Mouse (Mus musculus) myocyte (in vitro differentiated cells): ENCODE results near the gene Epb41l2.

Experiments used
- E2F4 ChIP-seq: IDR thresholded peaks from one replicate; pipeline ENCODE4 v1.6.1; 2011; ENCODE audit warnings: mild to moderate bottlenecking, control low read depth, moderate library complexity; ENCODE audit not compliant: insufficient read depth
- MAX ChIP-seq: IDR thresholded peaks from one replicate; pipeline ENCODE4 v1.6.1; 2011; ENCODE audit warnings: low read depth, mild to moderate bottlenecking, control low read depth
- POLR2AphosphoS2 ChIP-seq: IDR thresholded peaks from one replicate; pipeline ENCODE4 v1.6.1; 2011; ENCODE audit warnings: low read depth, control low read depth; ENCODE audit not compliant: insufficient read length
- TCF12 ChIP-seq: IDR thresholded peaks from one replicate; pipeline ENCODE4 v1.6.1; 2011; ENCODE audit warnings: mild to moderate bottlenecking, control low read depth; ENCODE audit not compliant: poor library complexity, insufficient read depth, severe bottlenecking
- USF1 ChIP-seq: IDR thresholded peaks from one replicate; pipeline ENCODE4 v1.6.1; 2011; ENCODE audit warnings: low read depth, mild to moderate bottlenecking, control low read depth, moderate library complexity

- TF ChIP-seq E2F4 (no peak), MAX (no peak), TCF12 (no peak), POLR2AphosphoS2 (no peak), USF1 (no peak)
Observed at GRCm38 (mm10) chr10:25366691-25367090, 7.1 kb downstream of the Epb41l2 start.
